Mouse (Mus musculus) spleen, postnatal 10 days (tissue): ENCODE measurements around the gene Timm17a.

ENCODE experiments used
- DNase-seq, 2 experiments: peaks; one replicate each; pipeline ENCODE4 v3.0.0; 2021 to 2022; ENCODE audit warnings: low spot score in 2 of 2

Timm17a gene

DNA sequence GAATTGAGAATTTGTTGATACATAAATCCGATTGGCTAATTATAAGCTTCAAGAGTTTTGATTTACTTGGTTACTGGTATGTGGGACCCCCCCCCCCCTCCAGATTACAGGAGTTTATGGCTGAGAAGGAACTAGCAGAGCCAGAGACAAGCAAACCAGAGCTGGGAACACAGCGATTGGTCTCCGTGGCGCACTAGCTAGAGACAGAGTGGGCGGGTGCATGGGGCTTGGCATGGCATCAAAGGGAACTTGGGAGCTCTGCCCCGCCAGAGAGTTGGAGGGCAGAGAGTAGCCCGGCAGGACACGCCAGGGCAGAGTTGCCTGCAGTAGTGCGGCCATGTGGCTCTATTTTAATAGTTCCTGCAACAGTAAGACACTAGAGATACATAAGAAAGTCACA lies 32.9 kb downstream of the Timm17a start:
- no peak for DNase-seq

DNA sequence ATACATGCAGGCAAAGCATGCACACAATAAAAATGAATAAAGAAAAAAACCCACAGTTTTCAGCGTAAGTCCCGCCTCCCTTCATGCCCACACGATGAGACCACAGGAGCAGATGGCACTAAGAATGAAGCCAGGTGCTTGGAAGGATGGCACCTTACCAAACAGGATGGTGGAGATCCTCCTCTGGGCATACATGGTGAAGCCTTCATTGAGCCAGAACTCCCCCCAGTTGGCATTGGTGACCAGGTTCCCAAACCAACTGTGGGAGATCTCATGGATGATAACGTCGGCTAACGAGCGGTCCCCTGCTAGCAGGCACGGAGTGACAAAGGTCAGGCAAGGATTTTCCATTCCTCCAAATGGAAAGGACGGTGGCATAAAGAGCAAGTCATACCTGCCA lies 42.2 kb downstream of the Timm17a start:
- DNase-seq: no peak

DNA sequence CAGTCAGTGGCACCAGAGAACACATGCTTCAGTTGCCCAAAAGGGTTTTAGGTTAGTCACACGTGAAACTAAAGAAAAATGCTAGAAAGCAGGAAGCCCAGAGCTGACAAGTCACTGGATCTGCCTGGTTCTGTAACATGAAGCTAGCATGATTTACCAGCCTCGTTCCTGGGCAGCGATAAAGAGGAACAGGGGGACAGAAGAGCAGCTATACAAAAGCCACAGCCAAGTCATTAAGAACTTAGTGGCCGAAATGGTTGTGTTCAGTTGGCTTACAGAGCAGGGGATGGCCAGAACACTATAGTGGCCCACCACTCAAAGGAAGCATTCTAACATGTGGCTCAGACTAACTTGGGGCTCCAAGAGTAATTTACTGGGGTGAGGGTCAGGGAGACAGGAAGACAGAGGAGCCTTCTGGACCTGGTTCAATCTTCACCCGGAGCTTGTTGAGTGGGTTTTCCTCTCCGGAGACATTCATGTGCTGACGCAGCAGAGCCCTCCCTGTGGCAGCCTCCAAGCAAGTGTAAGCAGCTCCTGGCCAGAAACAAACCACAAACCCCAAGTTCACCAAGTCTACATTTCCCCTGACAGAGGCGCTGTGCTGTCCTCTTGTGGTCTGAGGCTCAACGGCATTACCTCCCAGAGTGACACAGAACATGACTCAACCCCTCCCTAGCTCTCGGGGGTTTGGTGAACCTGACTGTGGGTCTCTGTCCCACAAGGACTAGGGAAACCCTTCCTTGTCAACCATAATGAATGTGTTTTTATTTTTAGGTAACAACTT lies 45.7 kb downstream of the Timm17a start:
- DNase-seq: no peak

DNA sequence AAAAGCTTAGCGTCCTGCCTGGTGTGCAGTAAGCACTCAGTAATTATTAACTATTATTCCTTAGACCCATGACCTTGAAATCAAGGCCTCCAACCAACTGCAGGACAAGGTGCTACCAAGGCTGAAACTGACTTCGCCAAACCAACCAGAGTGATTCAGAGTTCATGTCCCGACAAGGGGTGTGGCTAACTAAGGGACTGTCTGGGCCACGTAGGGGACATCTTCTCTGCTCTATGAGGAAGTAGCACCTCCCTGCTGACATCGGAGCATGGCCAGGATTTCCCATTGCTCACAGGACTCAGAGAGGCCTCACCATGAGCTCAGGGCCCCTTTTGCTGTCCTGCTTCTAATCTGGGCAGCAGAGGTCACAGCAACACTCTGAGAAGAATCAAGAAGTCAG lies 47.7 kb downstream of the Timm17a start:
- DNase-seq: no peak

DNA sequence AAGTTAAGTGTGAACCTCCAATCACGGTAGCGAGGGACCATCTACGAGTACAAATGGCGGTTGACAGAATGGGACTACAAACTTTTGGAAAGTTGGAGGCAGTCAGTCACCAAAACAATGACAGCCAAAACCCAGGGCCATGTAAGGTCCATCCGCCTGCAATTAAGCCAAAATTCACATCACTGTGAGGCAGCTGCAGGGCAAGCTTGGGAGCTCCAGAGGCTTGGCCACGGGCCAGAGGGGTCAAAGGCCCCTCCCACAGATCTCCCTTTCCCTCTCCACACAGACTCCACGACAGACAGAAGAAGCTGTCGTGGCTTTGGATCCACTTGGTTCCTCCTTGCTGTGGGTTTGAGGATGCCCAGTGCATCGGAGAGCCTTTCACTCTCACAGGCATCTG lies 50.3 kb downstream of the Timm17a start:
- no peak for DNase-seq

DNA sequence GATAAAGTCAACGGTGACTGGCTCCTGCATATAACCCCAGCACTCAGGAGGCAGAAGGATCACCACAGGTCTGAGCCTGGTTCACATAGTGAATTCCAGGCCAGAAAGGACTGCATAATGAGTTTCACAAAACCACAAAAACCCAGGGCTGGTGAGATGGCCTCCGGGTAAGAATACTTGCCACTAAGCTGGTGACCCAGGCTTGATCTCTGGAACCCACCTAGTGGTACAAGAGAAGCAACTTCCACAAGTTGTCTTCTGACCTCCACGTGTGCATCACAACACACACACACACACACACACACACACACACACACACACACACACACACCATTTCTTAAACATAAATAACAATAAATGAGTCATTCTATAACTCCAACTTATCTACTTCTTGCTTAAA lies 51.2 kb downstream of the Timm17a start:
- no peak for DNase-seq

DNA sequence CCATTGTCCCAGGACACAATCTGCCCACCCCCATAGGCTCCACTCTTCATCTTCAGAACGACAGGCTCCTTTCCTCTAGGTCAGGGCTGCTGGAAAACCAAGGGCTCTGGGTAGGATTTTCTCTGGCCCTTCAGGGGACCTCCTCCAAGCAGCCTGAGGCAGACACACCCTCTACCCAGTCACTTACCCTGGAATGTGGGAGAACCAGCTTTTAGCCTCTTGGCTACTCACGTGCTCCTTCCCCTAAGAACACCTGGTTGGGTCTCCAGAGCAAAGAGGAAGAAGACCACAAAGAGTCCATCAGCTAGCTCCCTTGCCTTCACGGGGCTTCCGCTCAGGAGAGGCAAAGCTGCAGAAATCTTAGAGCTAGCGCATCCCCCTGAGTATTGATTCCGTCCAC lies 52.6 kb downstream of the Timm17a start:
- DNase-seq: no peak

DNA sequence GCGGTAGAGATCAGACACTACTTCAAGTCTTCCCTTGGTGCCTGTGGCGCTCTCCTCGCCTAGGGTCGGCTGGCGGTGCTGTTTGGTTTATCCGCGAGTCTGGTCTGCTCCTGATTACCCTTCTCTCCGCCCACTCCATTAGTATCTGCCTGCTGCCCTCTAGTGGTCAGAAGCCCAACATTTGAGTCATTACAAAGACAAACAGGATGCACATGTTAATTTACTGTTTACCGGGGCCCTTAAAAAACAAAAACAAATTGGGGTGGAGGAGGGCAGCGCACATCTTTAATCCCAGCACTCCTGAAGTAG lies 54.5 kb downstream of the Timm17a start:
- peak; percentile 63 to 84 for DNase-seq

DNA sequence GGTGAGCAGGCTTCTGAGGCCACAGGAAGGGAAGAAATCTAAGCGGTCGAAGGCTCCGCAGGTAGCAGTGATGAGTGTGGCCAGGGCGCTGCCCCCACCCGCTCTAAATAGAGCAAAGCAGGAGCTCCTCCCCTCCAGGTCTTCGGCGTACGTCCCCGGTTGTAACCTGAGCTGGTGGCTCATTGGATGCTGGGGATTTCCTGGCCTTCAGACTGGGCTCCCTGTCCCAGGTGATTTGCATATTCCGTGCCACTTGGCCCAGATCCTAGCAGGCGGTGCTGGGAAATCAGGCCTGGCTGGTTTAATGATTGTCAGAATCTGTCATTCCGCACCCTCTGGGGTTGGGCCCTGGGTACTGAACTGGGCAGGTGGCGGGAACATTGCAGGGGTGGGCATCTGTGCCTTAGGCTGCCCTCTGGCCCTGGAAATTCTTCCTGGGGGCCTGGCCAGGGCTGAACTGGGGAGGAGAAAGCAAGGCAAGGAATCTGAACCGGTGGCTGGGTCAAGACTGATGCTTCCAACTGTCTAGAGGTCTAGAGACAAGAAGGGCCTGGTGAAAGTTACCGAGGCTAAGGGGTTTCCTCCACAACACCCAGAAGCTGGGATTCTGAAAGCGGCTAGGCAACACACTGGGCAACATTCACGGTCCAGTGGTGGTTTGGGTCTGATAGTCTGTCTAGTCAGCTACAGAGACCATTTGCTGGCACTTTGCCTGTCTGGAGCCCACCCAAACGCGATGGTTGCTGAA lies 55.0 kb downstream of the Timm17a start, which contains the start of gene Elf3:
Elf3 (minus strand) TSS at position 189 of the 748 bp plus-strand sequence.
- no peak for DNase-seq

DNA sequence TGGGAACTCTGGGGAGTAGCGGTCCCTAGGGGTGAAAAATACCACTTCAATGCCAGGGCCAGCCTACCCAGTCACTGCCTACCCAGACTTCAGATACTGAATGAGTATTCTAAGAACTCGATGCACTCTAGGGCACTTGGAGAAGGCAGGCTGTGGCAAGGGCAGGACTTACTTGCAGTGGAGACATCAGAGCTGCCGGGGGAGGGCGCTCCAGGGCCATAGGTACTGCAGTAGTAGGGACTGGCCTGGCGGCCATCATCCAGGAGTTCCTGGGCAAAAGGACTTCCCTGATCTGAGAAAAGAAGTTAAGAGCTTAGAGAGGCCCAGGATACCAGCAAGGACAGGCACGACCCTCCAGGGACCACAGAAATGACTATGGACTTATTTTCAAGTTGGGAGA lies 57.3 kb downstream of the Timm17a start:
- DNase-seq: no peak

DNA sequence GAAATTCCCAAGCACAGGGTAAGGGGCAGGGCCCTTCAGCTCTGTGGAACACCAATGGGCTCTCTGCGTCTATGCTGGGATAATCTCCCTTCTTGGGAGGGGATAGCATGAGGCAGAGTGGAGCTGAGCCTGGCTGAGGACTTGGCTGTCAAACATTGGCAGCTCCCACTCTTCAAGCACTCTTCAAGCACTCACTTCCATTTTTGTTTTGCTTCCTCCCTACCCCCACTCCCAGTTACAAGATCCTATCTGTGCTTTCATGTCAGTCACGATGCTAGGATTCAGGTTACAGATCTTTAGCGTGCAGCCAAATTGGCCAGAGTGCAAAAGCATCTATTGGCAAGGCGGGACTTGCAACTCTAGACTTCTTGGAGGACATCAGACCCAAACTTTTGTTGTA lies 60.7 kb downstream of the Timm17a start:
- DNase-seq: no peak

DNA sequence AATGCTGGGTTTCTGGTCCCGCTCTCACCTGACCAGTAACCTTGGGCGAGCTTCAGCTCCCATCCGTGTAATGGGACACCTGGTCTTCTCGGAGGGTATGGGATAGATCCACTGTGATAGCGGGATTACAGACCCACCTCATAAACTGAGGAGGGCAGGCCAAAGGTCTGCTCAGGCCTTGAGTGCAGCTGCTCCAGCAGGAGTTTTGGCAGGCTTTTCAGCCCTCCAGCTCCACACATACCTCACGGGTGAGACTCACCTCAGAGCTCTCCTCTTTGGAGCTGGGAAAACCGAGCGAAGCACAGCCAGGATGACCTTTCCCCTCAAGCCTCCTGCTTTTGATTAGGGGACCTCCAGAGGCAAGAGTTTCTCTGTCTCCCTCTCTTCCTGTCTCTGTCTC lies 62.2 kb downstream of the Timm17a start:
- no peak for DNase-seq

DNA sequence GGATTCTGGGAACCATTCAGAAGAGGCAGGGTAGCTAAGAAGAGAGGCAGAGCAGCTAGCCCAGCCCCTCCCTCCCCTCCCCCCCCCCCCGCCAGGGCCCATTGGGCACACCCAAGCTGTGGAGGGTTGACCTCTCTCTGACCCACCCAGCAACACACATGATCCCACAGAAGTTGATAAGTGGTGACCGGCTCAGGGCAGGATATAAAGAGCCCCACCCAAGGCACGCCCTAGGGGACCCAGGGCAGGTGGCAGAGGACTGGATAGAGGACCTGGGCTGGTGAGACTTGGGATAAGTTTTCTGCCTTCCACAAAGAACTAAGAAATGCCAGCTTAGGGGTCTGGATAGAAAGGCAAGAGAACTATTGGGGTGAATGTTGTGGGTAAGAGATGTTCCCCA lies 62.9 kb downstream of the Timm17a start:
- DNase-seq: peak in 1 of 2 experiments; percentile 37

DNA sequence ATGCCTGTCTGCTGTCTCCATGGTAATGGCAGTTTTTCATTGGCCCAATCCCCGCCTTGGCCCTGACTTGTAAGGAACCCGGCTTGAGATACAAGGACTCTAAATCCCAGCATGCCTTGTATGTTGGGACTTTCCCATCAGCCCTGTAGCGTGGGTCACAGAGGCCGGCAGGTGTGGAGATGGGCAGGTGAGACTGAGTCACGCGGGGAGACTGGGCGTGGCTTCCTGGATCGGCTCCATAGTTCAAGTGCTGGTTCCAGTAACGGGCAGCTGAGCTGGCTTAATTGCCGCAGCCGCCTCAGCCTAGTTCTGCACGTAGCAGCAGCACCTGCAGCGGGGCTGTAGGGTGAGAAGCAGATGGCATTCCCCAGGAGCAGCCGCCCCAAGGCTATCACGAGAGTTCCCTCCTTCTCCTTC lies 65.1 kb downstream of the Timm17a start:
- no peak for DNase-seq
